Mouse (Mus musculus): Measurements from ENCODE around the gene Anapc7. TPM values are rescaled to one million over a fixed set of nuclear protein-coding genes. Genes with fewer than 3 reads are reported as not detected.

Gene Anapc7
- total RNA-seq, 1 experiment = 51.8 TPM

- DNase-seq (ENCODE audit: low read depth, low spot score) = no peak
- Histone ChIP-seq H3K4me1 (ENCODE audit: control insufficient read depth in 2 of 2, insufficient read depth in 2 of 2, low read length in 2 of 2, poor library complexity in 1 of 2) (peaks cover 11 to 23% of the 10 kb centered on the region in 2 experiments), H3K36me3 (ENCODE audit: control insufficient read depth, insufficient read depth, low read length, poor library complexity, severe bottlenecking) (peaks cover 38% of the 10 kb centered on the region), H3K9me3 (ENCODE audit: control insufficient read depth, insufficient read depth, low read depth, low read length) (no peaks in the 10 kb centered on the region), H3K9ac (ENCODE audit: insufficient read depth, low read depth, low read length, poor library complexity, severe bottlenecking) (no peak overlapping the region), H3K27ac (ENCODE audit: insufficient read depth, low read depth, low read length, poor library complexity, severe bottlenecking) (no peak overlapping the region), H3K4me3 (ENCODE audit: insufficient read depth in 1 of 2, low read depth in 1 of 2, low read length in 2 of 2, poor library complexity in 1 of 2, severe bottlenecking in 1 of 2) (no peak overlapping the region)
- no peak for TF ChIP-seq MAFK (IDR thresholded peaks at IDR 0.05; ENCODE audit: insufficient read depth, low read depth, low read length)
- no peak for TF ChIP-seq ZNF384 (IDR thresholded peaks at IDR 0.05; ENCODE audit: low read depth, low read length)
- no peak for TF ChIP-seq HCFC1 (IDR thresholded peaks at IDR 0.05; ENCODE audit: borderline replicate concordance, insufficient read depth, low read length)
- TF ChIP-seq CHD2 (IDR thresholded peaks at IDR 0.05; ENCODE audit: low read depth, low read length) = no peak
- no peak for TF ChIP-seq ZC3H11A (IDR thresholded peaks at IDR 0.05; ENCODE audit: borderline replicate concordance, low read depth, low read length)
- in situ Hi-C loops (cut with MboI; ENCODE audit: low sequenced_read_pairs in 2 of 2, unreplicated experiment in 2 of 2) = no loop called here
Observed at GRCm38 (mm10) chr5:122447857-122448256, 26.4 kb downstream of the Anapc7 start.

GRCm38 (mm10) chr5:122448869-122449268 lies 27.4 kb downstream of the Anapc7 start:
- Histone ChIP-seq H3K9me3 (ENCODE audit: control insufficient read depth, insufficient read depth, low read depth, low read length) (no peaks in the 10 kb centered on the region), H3K36me3 (ENCODE audit: control insufficient read depth, insufficient read depth, low read length, poor library complexity, severe bottlenecking) (peaks cover 33% of the 10 kb centered on the region), H3K4me3 (ENCODE audit: insufficient read depth in 1 of 2, low read depth in 1 of 2, low read length in 2 of 2, poor library complexity in 1 of 2, severe bottlenecking in 1 of 2) (no peak overlapping the region), H3K4me1 (ENCODE audit: control insufficient read depth in 2 of 2, insufficient read depth in 2 of 2, low read length in 2 of 2, poor library complexity in 1 of 2) (peaks cover 11 to 23% of the 10 kb centered on the region in 2 experiments), H3K9ac (ENCODE audit: insufficient read depth, low read depth, low read length, poor library complexity, severe bottlenecking) (no peak overlapping the region), H3K27ac (ENCODE audit: insufficient read depth, low read depth, low read length, poor library complexity, severe bottlenecking) (no peak overlapping the region)
- in situ Hi-C loops (cut with MboI; ENCODE audit: low sequenced_read_pairs in 2 of 2, unreplicated experiment in 2 of 2) = no loop called here
- no peak for TF ChIP-seq MAFK (IDR thresholded peaks at IDR 0.05; ENCODE audit: insufficient read depth, low read depth, low read length)
- DNase-seq (ENCODE audit: low read depth, low spot score) = no peak

- H3K9ac ChIP-seq (ENCODE audit: insufficient read depth, low read depth, low read length, poor library complexity, severe bottlenecking) = no peak overlapping the region
- no peaks in the 10 kb centered on the region for H3K9me3 ChIP-seq (ENCODE audit: control insufficient read depth, insufficient read depth, low read depth, low read length)
- no peak for DNase-seq (ENCODE audit: low read depth, low spot score)
- peaks cover 14 to 29% of the 10 kb centered on the region in 2 experiments for H3K4me1 ChIP-seq (ENCODE audit: control insufficient read depth in 2 of 2, insufficient read depth in 2 of 2, low read length in 2 of 2, poor library complexity in 1 of 2)
- in situ Hi-C loops (cut with MboI; ENCODE audit: low sequenced_read_pairs in 2 of 2, unreplicated experiment in 2 of 2) = loop anchor here in 1 of 2 experiments (25.0 kb wide), 1 partner anchor 1962 kb away; no protein-coding TSS in a partner anchor
- peaks cover 31% of the 10 kb centered on the region for H3K36me3 ChIP-seq (ENCODE audit: control insufficient read depth, insufficient read depth, low read length, poor library complexity, severe bottlenecking)
- H3K27ac ChIP-seq (ENCODE audit: insufficient read depth, low read depth, low read length, poor library complexity, severe bottlenecking) = no peak overlapping the region
- H3K4me3 ChIP-seq (ENCODE audit: insufficient read depth in 1 of 2, low read depth in 1 of 2, low read length in 2 of 2, poor library complexity in 1 of 2, severe bottlenecking in 1 of 2) = no peak overlapping the region
- TF ChIP-seq HCFC1 (IDR thresholded peaks at IDR 0.05; ENCODE audit: borderline replicate concordance, insufficient read depth, low read length) = no peak
Observed at GRCm38 (mm10) chr5:122449946-122450345, 28.5 kb downstream of the Anapc7 start.

DNA sequence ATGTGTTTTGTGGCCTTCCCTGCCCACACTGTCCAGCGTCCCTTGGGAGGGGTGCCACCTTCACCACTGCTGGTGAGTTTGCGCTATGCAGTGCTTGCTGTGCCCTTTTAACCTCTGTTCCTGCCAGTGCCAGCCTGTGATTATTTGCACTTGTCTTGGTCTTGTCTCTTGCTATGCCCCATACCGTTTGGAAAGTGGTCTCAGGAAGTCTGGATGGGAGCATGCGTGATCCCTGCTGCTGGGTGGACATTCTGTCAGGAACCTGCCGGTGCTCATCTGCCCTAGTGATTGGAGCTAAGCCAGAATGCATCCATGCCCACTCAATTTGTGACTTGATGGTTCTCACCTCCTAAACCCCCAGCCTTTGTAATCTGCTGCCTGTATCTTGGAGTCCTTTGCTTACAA lies 29.4 kb downstream of the Anapc7 start:
- peaks cover 15 to 31% of the 10 kb centered on the region in 2 experiments for H3K4me1 ChIP-seq (ENCODE audit: control insufficient read depth in 2 of 2, insufficient read depth in 2 of 2, low read length in 2 of 2, poor library complexity in 1 of 2)
- in situ Hi-C loops (cut with MboI; ENCODE audit: low sequenced_read_pairs in 2 of 2, unreplicated experiment in 2 of 2) = loop anchor here in 1 of 2 experiments (25.0 kb wide), 1 partner anchor 1961 kb away; no protein-coding TSS in a partner anchor
- DNase-seq (ENCODE audit: low read depth, low spot score) = no peak
- no peak overlapping the region for H3K27ac ChIP-seq (ENCODE audit: insufficient read depth, low read depth, low read length, poor library complexity, severe bottlenecking)
- H3K4me3 ChIP-seq (ENCODE audit: insufficient read depth in 1 of 2, low read depth in 1 of 2, low read length in 2 of 2, poor library complexity in 1 of 2, severe bottlenecking in 1 of 2) = no peak overlapping the region
- TF ChIP-seq CHD2 (IDR thresholded peaks at IDR 0.05; ENCODE audit: low read depth, low read length) (no peak), ZNF384 (IDR thresholded peaks at IDR 0.05; ENCODE audit: low read depth, low read length) (no peak), ZC3H11A (IDR thresholded peaks at IDR 0.05; ENCODE audit: borderline replicate concordance, low read depth, low read length) (no peak), MAFK (IDR thresholded peaks at IDR 0.05; ENCODE audit: insufficient read depth, low read depth, low read length) (no peak), HCFC1 (IDR thresholded peaks at IDR 0.05; ENCODE audit: borderline replicate concordance, insufficient read depth, low read length) (no peak)
- no peak overlapping the region for H3K9ac ChIP-seq (ENCODE audit: insufficient read depth, low read depth, low read length, poor library complexity, severe bottlenecking)
- H3K36me3 ChIP-seq (ENCODE audit: control insufficient read depth, insufficient read depth, low read length, poor library complexity, severe bottlenecking) = peaks cover 36% of the 10 kb centered on the region
- no peaks in the 10 kb centered on the region for H3K9me3 ChIP-seq (ENCODE audit: control insufficient read depth, insufficient read depth, low read depth, low read length)

DNA sequence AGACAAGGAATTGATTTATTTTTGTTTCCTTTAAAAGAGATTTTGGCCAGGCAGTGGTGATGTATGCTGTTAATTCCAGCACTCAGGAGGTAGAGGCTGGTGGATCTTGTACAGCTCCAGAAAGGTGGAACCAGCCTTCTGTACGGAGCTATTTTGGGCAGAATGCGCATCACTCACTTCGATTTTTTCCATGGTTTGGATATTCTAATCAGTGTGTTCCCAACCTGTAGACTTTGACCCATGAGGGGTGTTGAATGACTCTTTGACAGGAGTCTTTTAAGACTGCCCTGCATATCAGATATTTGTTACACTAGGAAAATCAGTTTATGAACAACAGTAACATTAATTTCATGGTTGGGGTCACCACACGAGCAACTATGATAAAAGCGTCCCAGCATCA lies 29.8 kb downstream of the Anapc7 start:
- no peak overlapping the region; the same call in 1 of the 2 replicates for H3K27ac ChIP-seq (ENCODE audit: insufficient read depth, low read depth, low read length, poor library complexity, severe bottlenecking)
- no peak for DNase-seq (ENCODE audit: low read depth, low spot score)
- H3K4me3 ChIP-seq (ENCODE audit: insufficient read depth in 1 of 2, low read depth in 1 of 2, low read length in 2 of 2, poor library complexity in 1 of 2, severe bottlenecking in 1 of 2) = no peak overlapping the region
- TF ChIP-seq ZC3H11A (IDR thresholded peaks at IDR 0.05; ENCODE audit: borderline replicate concordance, low read depth, low read length) (no peak), ZNF384 (IDR thresholded peaks at IDR 0.05; ENCODE audit: low read depth, low read length) (no peak), HCFC1 (IDR thresholded peaks at IDR 0.05; ENCODE audit: borderline replicate concordance, insufficient read depth, low read length) (no peak), CHD2 (IDR thresholded peaks at IDR 0.05; ENCODE audit: low read depth, low read length) (no peak), MAFK (IDR thresholded peaks at IDR 0.05; ENCODE audit: insufficient read depth, low read depth, low read length) (no peak)
- peaks cover 33% of the 10 kb centered on the region for H3K36me3 ChIP-seq (ENCODE audit: control insufficient read depth, insufficient read depth, low read length, poor library complexity, severe bottlenecking)
- in situ Hi-C loops (cut with MboI; ENCODE audit: low sequenced_read_pairs in 2 of 2, unreplicated experiment in 2 of 2) = loop anchor here in 1 of 2 experiments (25.0 kb wide), 1 partner anchor 1961 kb away; no protein-coding TSS in a partner anchor
- no peaks in the 10 kb centered on the region for H3K9me3 ChIP-seq (ENCODE audit: control insufficient read depth, insufficient read depth, low read depth, low read length)
- peaks cover 15 to 30% of the 10 kb centered on the region in 2 experiments for H3K4me1 ChIP-seq (ENCODE audit: control insufficient read depth in 2 of 2, insufficient read depth in 2 of 2, low read length in 2 of 2, poor library complexity in 1 of 2)
- no peak overlapping the region for H3K9ac ChIP-seq (ENCODE audit: insufficient read depth, low read depth, low read length, poor library complexity, severe bottlenecking)
